Mouse (Mus musculus): ENCODE measurements around the gene Fam186a. TPM values are rescaled to one million over a fixed set of nuclear protein-coding genes. Genes with fewer than 3 reads are reported as not detected.
"Not testable (repeated sequence)": the region's sequence is repeated elsewhere in the genome, so short reads cannot be mapped to it uniquely, and the experiment has no call there.

Fam186a gene
- total RNA-seq, 1 experiment from 2014 or later, result not detected

DNA sequence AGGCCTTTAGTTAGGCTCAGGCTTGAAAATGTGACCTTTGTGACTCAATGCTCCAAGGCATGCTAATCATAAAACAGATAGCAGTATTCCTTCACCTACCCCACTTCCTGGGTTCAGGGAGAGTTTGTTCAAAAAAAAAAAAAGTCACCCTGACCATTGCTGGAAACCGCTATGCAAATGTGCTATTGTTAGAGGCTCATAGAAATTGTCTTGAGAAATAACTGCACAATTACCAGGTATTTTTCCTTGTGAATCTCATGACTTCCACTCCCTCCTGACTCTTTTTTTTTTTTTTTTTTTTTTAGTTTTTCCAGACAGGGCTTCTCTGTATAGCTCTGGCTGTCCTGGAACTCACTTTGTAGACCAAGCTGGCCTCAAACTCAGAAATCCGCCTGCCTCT, 79.7 kb downstream of the Fam186a start:
- not testable (repeated sequence) for ATAC-seq (replicated peaks; ENCODE audit: insufficient number of reproducible peaks, low FRiP score, low TSS enrichment, poor library complexity, severe bottlenecking)

DNA sequence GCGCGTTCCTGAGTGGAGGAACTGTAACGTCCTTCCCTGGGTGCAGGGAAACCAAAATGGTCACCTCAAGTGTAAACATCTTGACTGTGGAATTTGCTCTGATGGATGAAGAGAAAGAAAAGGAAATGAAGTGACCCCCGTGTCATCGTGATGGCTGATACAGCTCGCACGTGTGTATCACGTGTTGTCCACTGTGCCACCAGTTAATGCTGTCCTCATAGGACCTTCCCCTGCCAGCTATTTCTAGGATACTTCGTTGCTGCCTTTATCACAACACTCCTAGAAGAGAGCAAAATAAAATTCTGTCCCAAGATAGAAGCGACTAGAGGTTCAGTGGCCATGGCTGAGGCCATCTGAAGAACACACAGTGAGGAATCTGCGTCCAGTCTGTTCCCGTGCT, 82.8 kb downstream of the Fam186a start:
- ATAC-seq (replicated peaks; ENCODE audit: insufficient number of reproducible peaks, low FRiP score, low TSS enrichment, poor library complexity, severe bottlenecking), result no peak

DNA sequence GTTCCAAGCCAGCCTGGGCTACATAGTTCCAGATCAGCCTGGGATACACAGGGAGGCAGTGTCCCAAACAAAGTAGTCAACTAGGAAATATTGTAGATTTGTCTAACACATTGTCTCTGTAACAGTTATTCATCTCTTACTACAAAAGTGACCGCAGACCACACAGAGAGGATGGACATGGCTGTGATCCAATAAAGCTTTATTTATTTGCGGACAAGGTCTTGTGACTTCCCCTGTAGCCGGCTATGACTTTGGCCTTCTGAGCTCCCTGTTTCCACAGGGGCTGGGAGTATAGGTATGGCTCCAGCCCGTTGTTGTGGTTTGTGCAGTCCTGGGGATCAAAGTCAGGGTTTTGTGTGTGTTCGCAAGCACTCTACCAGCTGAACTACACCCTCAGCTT, 88.3 kb downstream of the Fam186a start:
- ATAC-seq (replicated peaks; ENCODE audit: insufficient number of reproducible peaks, low FRiP score, low TSS enrichment, poor library complexity, severe bottlenecking), result no peak

DNA sequence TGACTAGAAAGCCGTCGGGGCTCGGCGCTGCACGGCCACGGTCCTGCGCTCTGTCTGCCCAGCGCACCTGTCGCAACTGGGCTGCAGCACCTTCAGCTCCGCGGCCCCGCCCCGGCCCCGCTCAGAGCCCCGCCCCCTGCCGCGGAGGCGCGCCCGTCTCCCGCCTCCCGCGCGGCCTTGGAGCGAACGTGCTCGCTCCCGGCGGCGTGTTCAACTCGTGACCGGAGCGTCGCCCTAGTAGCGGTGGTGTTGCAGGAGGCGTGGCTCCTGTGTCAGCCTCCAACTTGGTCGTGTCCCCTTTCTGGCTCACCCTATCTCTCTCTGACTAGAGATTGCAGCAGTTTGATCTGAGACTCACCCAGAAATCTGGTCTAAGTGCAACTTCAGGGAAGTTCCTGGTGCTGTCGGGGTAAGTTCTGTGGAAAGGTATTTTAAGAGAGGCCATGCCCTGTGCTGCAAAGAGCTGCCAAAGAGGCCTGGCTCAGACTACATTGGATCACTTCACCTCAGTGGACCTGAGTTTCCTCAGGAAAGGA, 91.5 kb downstream of the Fam186a start, which contains the start of gene Lima1:
Gene Lima1 (minus strand): TSS at position 123 of the 536 bp plus-strand sequence.
- peak; percentile 82 for ATAC-seq (replicated peaks; ENCODE audit: insufficient number of reproducible peaks, low FRiP score, low TSS enrichment, poor library complexity, severe bottlenecking)

DNA sequence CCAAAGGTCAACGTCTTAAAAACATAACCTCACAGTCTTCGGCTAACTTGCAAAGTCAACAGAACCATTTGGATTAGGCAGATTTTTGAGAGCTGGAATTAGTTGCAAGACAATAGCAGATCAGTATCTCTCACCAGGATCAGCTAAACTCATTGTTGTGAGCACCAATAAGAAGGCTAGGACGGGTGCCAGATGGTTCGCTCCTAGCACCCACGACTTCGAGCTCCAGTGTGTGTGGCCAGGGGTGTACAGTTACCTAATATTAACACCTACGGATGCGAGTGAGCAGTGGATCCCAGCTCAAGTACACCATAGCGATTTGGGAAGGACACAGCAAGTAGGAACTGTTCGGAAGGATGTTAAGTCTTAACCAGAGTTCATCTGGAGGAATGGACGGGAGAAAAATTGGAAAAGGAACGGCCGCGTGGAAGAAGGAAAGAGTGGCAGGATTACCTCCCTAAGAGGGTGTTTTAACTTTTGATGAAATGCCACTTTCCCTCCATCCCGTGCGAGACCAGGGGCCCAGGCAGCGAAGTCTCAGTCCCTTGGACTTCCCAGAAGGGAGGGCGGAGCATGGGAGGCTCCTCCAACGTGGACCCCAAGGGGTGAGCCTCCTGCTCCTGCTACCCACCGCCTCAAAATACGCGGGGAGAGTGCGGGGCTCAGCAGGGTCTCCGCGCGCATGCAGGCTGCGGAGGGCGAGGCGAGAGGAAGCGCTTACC, 92.1 kb downstream of the Fam186a start:
- no peak for ATAC-seq (replicated peaks; ENCODE audit: insufficient number of reproducible peaks, low FRiP score, low TSS enrichment, poor library complexity, severe bottlenecking)

DNA sequence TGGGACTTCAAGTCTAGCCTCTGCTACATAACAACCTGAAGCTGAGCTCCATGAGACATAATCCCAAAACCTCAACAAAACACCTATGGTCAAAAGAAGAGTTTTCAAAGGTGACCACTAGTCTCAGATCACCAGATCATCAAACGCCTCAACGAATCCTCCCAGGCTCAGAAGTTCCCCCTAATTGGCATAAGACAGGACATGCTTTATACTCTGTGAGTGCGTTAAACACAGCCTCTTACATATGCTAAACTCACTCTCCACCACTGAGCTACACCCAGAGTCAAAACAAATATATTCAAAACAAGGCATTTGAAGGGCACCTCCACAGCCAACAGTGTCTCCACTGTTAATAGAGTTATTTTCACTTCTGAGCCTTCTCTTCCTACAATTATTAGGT, 94.3 kb downstream of the Fam186a start:
- ATAC-seq (replicated peaks; ENCODE audit: insufficient number of reproducible peaks, low FRiP score, low TSS enrichment, poor library complexity, severe bottlenecking), result no peak

Other genes starting within 250 kb of the Fam186a start
- gene Gpd1, start 249.5 kb downstream of the Fam186a start, total RNA-seq (2017), result 0.75 to 3.8 TPM in 2 of 3 replicates, not detected in the other
- 33.2 to 55.3 TPM (median 34.4 TPM) in 3 replicates for gene Cox14, start 241.4 kb downstream of the Fam186a start, total RNA-seq (2017)
- 56.2 to 67.9 TPM (median 57.5 TPM) in 3 replicates for gene Cers5, start 194.2 kb downstream of the Fam186a start, total RNA-seq (2017)
- 21.8 to 31.4 TPM (median 27.4 TPM) in 3 replicates for gene Lima1, start 91.6 kb downstream of the Fam186a start, total RNA-seq (2017)
- 49.3 to 57.6 TPM (median 49.7 TPM) in 3 replicates for gene Larp4, start 3.0 kb upstream of the Fam186a start, total RNA-seq (2017)
- 11.9 to 22.4 TPM (median 12.8 TPM) in 3 replicates for gene Dip2b, start 71.6 kb upstream of the Fam186a start, total RNA-seq (2017)

Data from monocyte, adult 5-6 weeks (primary cell).